Mouse (Mus musculus) lung, embryonic 16.5 days (tissue): Measurements from ENCODE around the gene Bglap. TPM values are rescaled to one million over a fixed set of nuclear protein-coding genes. Genes with fewer than 3 reads are reported as not detected.
A peak's percentile ranks its signal among the peaks of the same experiment; 100 is the strongest.
"Not testable (repeated sequence)": the region's sequence is repeated elsewhere in the genome, so short reads cannot be mapped to it uniquely, and the experiment has no call there.

ENCODE experiments used
- ATAC-seq: fragments of 200-750 bp; cut with Nextera tagmentation; 2 replicates; pipeline ENCODE4 v1.8.0; 2017; ENCODE audit warnings: low read depth, mild to moderate bottlenecking, moderate library complexity
- H3K27ac ChIP-seq: fragments of 300-500 bp; sonication (generic); 2 replicates; pipeline ENCODE4 v1.5.1; 2014; ENCODE audit warnings: mild to moderate bottlenecking, control low read depth, low read length
- H3K27me3 ChIP-seq: fragments of 300-500 bp; sonication (generic); 2 replicates; pipeline ENCODE4 v1.6.1; 2014; ENCODE audit warnings: low read depth, low read length, mixed read lengths; ENCODE audit not compliant: control insufficient read depth, insufficient read depth
- H3K36me3 ChIP-seq: fragments of 300-500 bp; sonication (generic); 2 replicates; pipeline ENCODE4 v1.6.1; 2014; ENCODE audit warnings: low read length; ENCODE audit not compliant: control insufficient read depth, insufficient read depth
- H3K4me1 ChIP-seq: fragments of 300-500 bp; sonication (generic); replicated peaks from 2 replicates; pipeline ENCODE4 v1.6.1; 2014; ENCODE audit warnings: low read length, mixed read lengths; ENCODE audit not compliant: control insufficient read depth, insufficient read depth
- H3K4me2 ChIP-seq: fragments of 300-500 bp; sonication (generic); 2 replicates; pipeline ENCODE4 v1.6.1; 2014; ENCODE audit warnings: low read depth, low read length, control low read depth
- H3K4me3 ChIP-seq: fragments of 300-500 bp; sonication (generic); 2 replicates; pipeline ENCODE4 v1.5.1; 2014; ENCODE audit warnings: mild to moderate bottlenecking, low read length, control low read depth
- H3K9ac ChIP-seq: fragments of 300-500 bp; sonication (generic); 2 replicates; pipeline ENCODE4 v1.6.1; 2014; ENCODE audit warnings: low read length, control low read depth
- H3K9me3 ChIP-seq: fragments of 300-500 bp; sonication (generic); 2 replicates; pipeline ENCODE4 v1.6.1; 2016; ENCODE audit warnings: low read length; ENCODE audit not compliant: control insufficient read depth
- WGBS: fragments of 180-500 bp; shearing (Covaris S2); extraction: QIAGEN DNeasy Blood & Tissue Kit; methylation state at CpG from one replicate; pipeline ENCODE4 v1.1.7; 2014; 5-methylcytosine and 5-hydroxymethylcytosine counted together
- polyA plus RNA-seq: library from polyadenylated mRNA; unstranded; fragments of >200 nt; fragmentation: Nextera tagmentation; extraction: Ambion mirVana; gene quantifications from 2 replicates; pipeline ENCODE4 v1.2.1, GENCODE M21; 2015

Gene Bglap
- polyA plus RNA-seq, 1 experiment from 2014 or later: 0.94 TPM

DNA sequence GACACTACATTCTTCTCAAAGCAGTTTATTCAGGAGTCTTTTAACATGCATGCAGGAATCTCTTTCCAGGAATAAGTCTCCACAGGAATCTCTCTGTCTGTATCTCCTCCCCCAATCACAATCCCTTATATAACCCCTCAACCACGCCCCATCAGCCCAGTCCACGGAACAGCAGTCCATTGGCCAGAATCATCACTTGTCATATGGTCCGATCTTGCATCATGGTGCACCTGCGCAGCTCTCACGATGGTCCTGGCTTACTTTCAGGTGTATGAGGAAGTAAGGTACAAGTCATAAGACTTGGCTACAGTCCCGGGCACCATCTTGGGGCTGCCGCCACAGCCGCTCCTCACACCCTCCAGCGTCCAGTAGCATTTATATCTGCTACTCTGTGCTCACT, 11.6 kb downstream of the Bglap start, which contains the start of gene Bglap3:
TSS of gene Bglap3 (minus strand) at position 101 of the 400 bp plus-strand sequence.
- ATAC-seq, H3K36me3 ChIP-seq: not testable (repeated sequence)

DNA sequence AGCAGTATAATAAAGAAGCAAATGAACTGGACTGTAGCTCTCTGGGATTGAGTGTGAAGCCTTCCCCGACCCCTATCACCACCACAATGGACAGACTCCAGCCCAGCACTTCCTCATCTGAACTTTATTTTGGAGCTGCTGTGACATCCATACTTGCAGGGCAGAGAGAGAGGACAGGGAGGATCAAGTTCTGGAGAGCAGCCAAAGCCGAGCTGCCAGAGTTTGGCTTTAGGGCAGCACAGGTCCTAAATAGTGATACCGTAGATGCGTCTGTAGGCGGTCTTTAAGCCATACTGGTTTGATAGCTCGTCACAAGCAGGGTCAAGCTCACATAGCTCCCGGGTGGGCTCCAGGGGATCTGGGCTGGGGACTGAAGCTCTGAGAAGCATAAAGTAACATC, 15.8 kb downstream of the Bglap start:
- 72% methylated on average over 7 of the region's 7 CpGs for WGBS
- H3K36me3 ChIP-seq, H3K9ac ChIP-seq, H3K27ac ChIP-seq, H3K4me3 ChIP-seq, ATAC-seq, H3K9me3 ChIP-seq, H3K27me3 ChIP-seq, H3K4me2 ChIP-seq: not testable (repeated sequence)
- peaks cover 13% of the 10 kb centered on the region for H3K4me1 ChIP-seq

More for the DNA sequence above, 11.6 kb downstream of the Bglap start, which contains the start of gene Bglap3:
- H3K4me3 ChIP-seq, H3K9ac ChIP-seq, H3K4me2 ChIP-seq, H3K4me1 ChIP-seq, H3K27ac ChIP-seq, H3K27me3 ChIP-seq, H3K9me3 ChIP-seq: not testable (repeated sequence)
- 90% methylated on average over 9 of the region's 9 CpGs for WGBS

GRCm38 (mm10) chr3:88367517-88367916, 16.7 kb downstream of the Bglap start:
- H3K27me3 ChIP-seq, H3K4me3 ChIP-seq, H3K4me2 ChIP-seq, H3K36me3 ChIP-seq, H3K27ac ChIP-seq, ATAC-seq, H3K9ac ChIP-seq, H3K9me3 ChIP-seq: not testable (repeated sequence)
- H3K4me1 ChIP-seq: peaks cover 13% of the 10 kb centered on the region
- WGBS: 51% methylated on average over 3 of the region's 7 CpGs

GRCm38 (mm10) chr3:88366830-88367428, 17.3 kb downstream of the Bglap start:
- H3K36me3 ChIP-seq, H3K4me3 ChIP-seq, H3K9me3 ChIP-seq, H3K9ac ChIP-seq, H3K27me3 ChIP-seq, H3K27ac ChIP-seq: not testable (repeated sequence)
- peak; percentile 71 for ATAC-seq
- 4% methylated on average over 16 of the region's 22 CpGs for WGBS
- Histone ChIP-seq H3K4me2 (peak overlapping the region; percentile 38), H3K4me1 (peaks cover 13% of the 10 kb centered on the region)

GRCm38 (mm10) chr3:88365705-88366361, 18.4 kb downstream of the Bglap start:
- Histone ChIP-seq H3K9me3 (no peaks in the 10 kb centered on the region), H3K4me3 (no peak overlapping the region), H3K4me1 (peaks cover 13% of the 10 kb centered on the region), H3K27me3 (peaks cover 8% of the 10 kb centered on the region), H3K36me3 (peaks cover 14% of the 10 kb centered on the region), H3K4me2 (no peak overlapping the region), H3K27ac (no peak overlapping the region), H3K9ac (no peak overlapping the region)
- ATAC-seq: no peak
- 40% methylated on average over 34 of the region's 34 CpGs for WGBS

DNA sequence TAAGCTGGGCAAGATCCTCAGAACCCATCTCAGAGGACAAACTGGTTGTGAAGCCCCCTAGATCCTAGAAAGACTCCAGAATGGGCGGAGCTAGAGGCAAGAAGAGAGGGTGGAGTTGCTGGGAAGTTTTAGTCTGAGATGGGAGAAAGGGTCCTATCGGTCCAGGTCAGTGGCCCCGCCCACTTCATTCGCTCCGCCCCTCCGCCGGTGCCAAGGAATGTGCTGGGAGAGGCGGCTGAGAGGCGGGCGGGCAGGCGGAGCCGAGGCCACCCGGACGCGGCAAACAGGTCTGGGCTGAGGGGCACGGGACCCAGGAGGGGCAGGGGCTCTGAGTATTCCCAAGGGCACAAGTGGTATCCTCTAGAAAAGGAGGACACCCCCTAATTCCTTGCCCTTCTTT, 19.9 kb downstream of the Bglap start, which contains the start of gene Paqr6:
TSS of gene Paqr6 (plus strand) at position 248 of the 400 bp plus-strand sequence.
- Histone ChIP-seq H3K4me2 (peak within 1 kb of the TSS; percentile 58), H3K9ac (peak within 1 kb of the TSS; percentile 34), H3K27ac (0 out of 2 replicates have a peak within 1 kb of the TSS, but pooled peaks have one; percentile 37), H3K4me1 (peaks cover 13% of the 10 kb centered on the region), H3K27me3 (peaks cover 8% of the 10 kb centered on the region), H3K9me3 (no peaks in the 10 kb centered on the region), H3K4me3 (peak within 1 kb of the TSS; percentile 42), H3K36me3 (peaks cover 25% of the 10 kb centered on the region)
- WGBS: under 1% methylated on average over 13 of the region's 16 CpGs
- ATAC-seq: peak; percentile 79

DNA sequence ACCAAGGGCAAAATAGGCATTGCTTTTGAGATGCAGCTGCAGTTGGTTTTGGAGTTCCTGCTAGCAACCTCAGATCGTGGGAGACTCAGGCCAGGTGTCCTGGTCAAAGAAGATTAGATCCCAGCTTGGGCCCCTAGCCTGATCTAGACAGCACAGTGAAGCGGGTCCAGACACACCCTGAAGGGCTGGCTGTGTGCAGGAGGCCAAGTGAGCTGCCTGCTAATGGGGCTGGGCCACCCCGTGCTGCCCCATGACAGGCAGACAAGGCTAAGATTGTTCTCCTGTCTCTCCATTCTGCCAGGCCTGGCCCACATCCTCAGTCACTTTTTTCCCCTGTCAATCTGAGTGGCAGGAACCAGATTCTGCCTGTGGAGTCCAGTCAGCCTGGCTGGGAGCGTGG, 20.6 kb downstream of the Bglap start:
- Histone ChIP-seq H3K4me2 (no peak overlapping the region), H3K9ac (no peak overlapping the region; the same call in 1 of the 2 replicates), H3K9me3 (no peaks in the 10 kb centered on the region), H3K27ac (0 out of 2 replicates have a peak overlapping the region, but pooled peaks have one; percentile 37), H3K27me3 (peaks cover 8% of the 10 kb centered on the region), H3K4me3 (no peak overlapping the region), H3K4me1 (peaks cover 13% of the 10 kb centered on the region), H3K36me3 (peaks cover 30% of the 10 kb centered on the region)
- peak; percentile 4; the same call in 1 of the 2 replicates for ATAC-seq
- 48% methylated on average over 4 of the region's 4 CpGs for WGBS

DNA sequence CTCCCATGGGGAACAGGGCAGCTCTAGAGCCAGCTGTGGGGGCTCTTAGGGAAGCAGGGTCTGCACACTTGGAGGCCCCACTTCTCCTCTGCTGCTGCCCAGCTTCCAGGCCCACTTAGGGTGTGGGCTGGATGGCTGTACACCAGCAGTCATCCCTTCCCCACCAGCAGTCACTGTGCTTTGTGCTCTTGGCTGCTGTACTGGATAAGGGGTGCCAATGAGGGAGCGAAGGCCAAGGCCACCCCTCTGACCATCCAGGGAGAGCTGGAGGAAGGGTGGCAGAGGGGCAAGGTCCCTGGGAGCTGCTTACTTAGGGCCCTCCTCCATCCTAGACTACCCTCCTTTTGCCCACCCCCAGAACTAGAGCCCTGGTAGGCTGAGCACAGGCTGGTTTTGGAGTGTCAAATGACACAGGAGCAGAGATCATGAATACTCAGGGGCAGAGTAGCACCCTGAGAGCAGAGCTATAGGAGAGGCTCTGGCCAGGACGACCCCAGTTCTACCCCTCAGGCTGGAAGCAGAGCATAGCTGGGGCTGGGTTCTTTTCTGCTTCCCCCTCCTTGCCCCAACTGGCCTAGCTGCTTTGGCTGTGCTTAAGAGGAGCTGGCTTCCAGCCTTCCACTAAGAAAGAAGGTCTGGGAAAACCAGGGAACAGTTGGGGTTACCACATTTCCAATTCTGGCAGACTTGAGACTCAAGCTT, 22.5 kb downstream of the Bglap start:
- no peaks in the 10 kb centered on the region for H3K9me3 ChIP-seq
- peaks cover 41% of the 10 kb centered on the region for H3K36me3 ChIP-seq
- H3K4me1 ChIP-seq: peaks cover 13% of the 10 kb centered on the region
- ATAC-seq: no peak
- H3K27me3 ChIP-seq: peaks cover 8% of the 10 kb centered on the region
- H3K4me3 ChIP-seq: no peak overlapping the region
- H3K27ac ChIP-seq: no peak overlapping the region
- no peak overlapping the region for H3K4me2 ChIP-seq
- H3K9ac ChIP-seq: no peak overlapping the region
- 82% methylated on average over 2 of the region's 2 CpGs for WGBS

DNA sequence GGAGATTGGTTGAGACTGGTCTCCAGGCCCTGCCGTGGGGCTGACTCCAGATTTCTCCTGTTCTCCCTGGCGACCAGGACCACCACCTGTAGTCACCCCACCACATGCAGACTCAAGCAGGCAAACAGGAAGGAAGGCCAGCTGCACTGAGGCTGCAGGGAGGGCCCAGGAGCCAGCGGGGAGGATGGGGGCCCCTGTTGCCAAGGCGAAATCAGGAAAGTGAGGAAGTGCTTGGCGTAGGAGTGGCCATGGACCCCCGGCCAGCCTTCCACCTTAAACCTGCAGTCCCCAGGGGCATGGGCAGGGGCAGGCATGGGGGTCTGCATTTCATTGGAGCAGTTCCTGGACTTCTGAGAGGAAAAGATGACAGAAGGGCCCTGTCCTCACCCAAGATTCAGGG, 23.2 kb downstream of the Bglap start:
- peaks cover 13% of the 10 kb centered on the region for H3K4me1 ChIP-seq
- no peak overlapping the region for H3K4me2 ChIP-seq
- no peaks in the 10 kb centered on the region for H3K9me3 ChIP-seq
- H3K9ac ChIP-seq: no peak overlapping the region
- no peak overlapping the region for H3K4me3 ChIP-seq
- ATAC-seq: no peak
- H3K27ac ChIP-seq: no peak overlapping the region
- WGBS: 64% methylated on average over 6 of the region's 6 CpGs
- H3K27me3 ChIP-seq: peaks cover 7% of the 10 kb centered on the region
- peaks cover 47% of the 10 kb centered on the region for H3K36me3 ChIP-seq
